ENCODE assay signal across 30 mouse cellular contexts in genomic region chr2:38725427-38725826, GRCm38 (mm10). TPM values are rescaled to one million over a fixed set of nuclear protein-coding genes. Genes with fewer than 3 reads are reported as not detected.
A peak's percentile ranks its signal among the peaks of the same experiment; 100 is the strongest.
DNase-seq lines count a peak whose midpoint lies in the region; ATAC-seq lines count a peak whose summit lies in the region.
"Had no signal": no experiment of that assay in that cellular context is flagged by ENCODE, and none has a peak within 500 bp of the region (broad histone marks: within the 10 kb centered on the region; RNA-seq: fewer than 3 reads in every experiment).

No protein-coding gene starts in this region.

- no peaks in the 10 kb centered on the region for H3K36me3 ChIP-seq in lung, embryonic 15.5 days
- no peaks in the 10 kb centered on the region for H3K36me3 ChIP-seq in limb, embryonic 13.5 days
- H3K36me3 ChIP-seq in midbrain, embryonic 15.5 days (replicated peaks): no peaks in the 10 kb centered on the region
- H3K36me3 ChIP-seq: embryonic facial prominence, embryonic 12.5 days; midbrain, embryonic 13.5 days had no signal

- no peak overlapping the region for H3K9ac ChIP-seq in lung, embryonic 15.5 days
- H3K9ac ChIP-seq in limb, embryonic 13.5 days: no peak overlapping the region
- no peak overlapping the region for H3K9ac ChIP-seq in midbrain, embryonic 15.5 days
- H3K9ac ChIP-seq: embryonic facial prominence, embryonic 12.5 days; forebrain, embryonic 13.5 days; midbrain, embryonic 13.5 days had no signal

- H3K4me1 ChIP-seq in lung, embryonic 15.5 days: 0 out of 2 replicates have a peak, but pooled peaks cover 12% of the 10 kb centered on the region
- H3K4me1 ChIP-seq in limb, embryonic 13.5 days: peaks cover 21% of the 10 kb centered on the region
- 0 out of 2 replicates have a peak, but pooled peaks cover 4% of the 10 kb centered on the region for H3K4me1 ChIP-seq in midbrain, embryonic 15.5 days

- no peak overlapping the region for H3K4me2 ChIP-seq in lung, embryonic 15.5 days
- H3K4me2 ChIP-seq in limb, embryonic 13.5 days (replicated peaks): no peak overlapping the region
- H3K4me2 ChIP-seq in midbrain, embryonic 15.5 days: no peak overlapping the region
- H3K4me2 ChIP-seq: embryonic facial prominence, embryonic 12.5 days; forebrain, embryonic 13.5 days; heart, embryonic 12.5 days; liver, embryonic 11.5 days; midbrain, embryonic 13.5 days had no signal

- no peak for ATAC-seq in lung, embryonic 15.5 days (ENCODE audit: borderline replicate concordance, extremely low read depth, low FRiP score, low TSS enrichment)
- no peak for ATAC-seq in limb, embryonic 13.5 days (ENCODE audit: low FRiP score, low read depth)
- no peak for ATAC-seq in monocyte, adult 5-6 weeks (replicated peaks; ENCODE audit: insufficient number of reproducible peaks, low FRiP score, low TSS enrichment, poor library complexity, severe bottlenecking)
- no peak for ATAC-seq in midbrain, embryonic 15.5 days (replicated peaks)
- ATAC-seq: forebrain, embryonic 13.5 days; hindbrain, embryonic 16.5 days; midbrain, embryonic 13.5 days; Patski had no signal

- intact Hi-C loops in heart, postnatal 10 days (cut with DNase I): no loop called here

- H3K4me3 ChIP-seq in lung, embryonic 15.5 days: no peak overlapping the region
- no peak overlapping the region for H3K4me3 ChIP-seq in limb, embryonic 13.5 days
- H3K4me3 ChIP-seq in midbrain, embryonic 15.5 days: no peak overlapping the region
- H3K4me3 ChIP-seq: embryonic facial prominence, embryonic 12.5 days; erythroblast, embryonic 14.5 days; forebrain, embryonic 13.5 days; heart, embryonic 12.5 days; midbrain, embryonic 13.5 days had no signal

- H3K9me3 ChIP-seq in lung, embryonic 15.5 days: no peaks in the 10 kb centered on the region
- no peaks in the 10 kb centered on the region for H3K9me3 ChIP-seq in limb, embryonic 13.5 days
- H3K9me3 ChIP-seq in midbrain, embryonic 15.5 days: no peaks in the 10 kb centered on the region
- H3K9me3 ChIP-seq: embryonic facial prominence, embryonic 12.5 days; forebrain, embryonic 13.5 days; heart, embryonic 12.5 days; midbrain, embryonic 13.5 days had no signal

- H3K27ac ChIP-seq in lung, embryonic 15.5 days: peak overlapping the region; percentile 45
- H3K27ac ChIP-seq in limb, embryonic 13.5 days: peak overlapping the region; percentile 58; the same call in 1 of the 2 replicates
- no peak overlapping the region for H3K27ac ChIP-seq in midbrain, embryonic 15.5 days
- H3K27ac ChIP-seq: embryonic facial prominence, embryonic 12.5 days; forebrain, embryonic 13.5 days; midbrain, embryonic 13.5 days had no signal

- DNase-seq in adrenal gland, adult (ENCODE audit: inconsistent age in 2 of 2, low spot score in 1 of 2): peak; percentile 12 to 33
- no peak for DNase-seq in adrenal gland, adult 2 months
- no peak for DNase-seq in lung, adult 18-20 months
- DNase-seq in heart, postnatal 10 days: no peak
- DNase-seq: adrenal gland, postnatal 25 days; cerebellum, adult 18-20 months; cerebellum, postnatal 36 days; kidney, adult 8-10 months; kidney, postnatal 14 days; lung, adult 2 months; right cerebral cortex, postnatal 14 days; spleen, adult 18-20 months; thymus, postnatal 14 days had no signal

- 52% methylated on average over 3 of the region's 3 CpGs for WGBS in lung, embryonic 15.5 days
- WGBS in limb, embryonic 13.5 days: 43% methylated on average over 3 of the region's 3 CpGs
- WGBS in midbrain, embryonic 15.5 days: 39% methylated on average over 3 of the region's 3 CpGs

- no peaks in the 10 kb centered on the region for H3K27me3 ChIP-seq in lung, embryonic 15.5 days
- H3K27me3 ChIP-seq in limb, embryonic 13.5 days: no peaks in the 10 kb centered on the region
- H3K27me3 ChIP-seq in midbrain, embryonic 15.5 days (replicated peaks): no peaks in the 10 kb centered on the region
- H3K27me3 ChIP-seq: embryonic facial prominence, embryonic 12.5 days; forebrain, embryonic 13.5 days; heart, embryonic 12.5 days; midbrain, embryonic 13.5 days; Patski had no signal

RNA-seq across cellular contexts. Expression of gene Nr5a1, which starts 11.1 kb away (rescaled TPM):
- total RNA-seq in adrenal gland, adult 2 months (2021): 100 to 1,000 TPM; 302 to 765 TPM
- polyA plus RNA-seq in adrenal gland, adult 2 months (2012; rRNA removed): 836 and 1,436 TPM in 2 replicates
- 0.16 and 0.33 TPM in 2 replicates for polyA plus RNA-seq in lung, embryonic 15.5 days (2015; fragmentation: Nextera tagmentation; extraction: Ambion mirVana)
- 0.13 TPM in 1 of 2 replicates, not detected in the other for polyA plus RNA-seq in limb, embryonic 13.5 days (2015; fragmentation: Nextera tagmentation; extraction: Ambion mirVana)
- total RNA-seq in heart, postnatal 10 days (2021): under 1 TPM; 0.12 to 0.15 TPM
- not detected in 3 replicates for total RNA-seq in monocyte, adult 5-6 weeks (2017)
- polyA plus RNA-seq in midbrain, embryonic 15.5 days (2015; fragmentation: Nextera tagmentation; extraction: Ambion mirVana): 0.58 and 1.0 TPM in 2 replicates
- total RNA-seq: gastrocnemius, adult 18-20 months; heart, postnatal 25 days; left cerebral cortex, postnatal 25 days; megakaryocyte progenitor cell, adult 5-6 weeks; neutrophil, adult 5-6 weeks had no signal
- polyA plus RNA-seq: erythroblast, embryonic 14.5 days; heart, embryonic 12.5 days; hindbrain, embryonic 16.5 days; Patski had no signal

Comparison
In these comparisons a context has a peak if more than half of its experiments do, and no peak if none do; other contexts are left out.
1. DNase-seq: peak in adrenal gland, adult (2 of 2); none in adrenal gland, adult 2 months (single experiment), lung, adult 18-20 months (0 of 2) and heart, postnatal 10 days (0 of 2).
2. RNA of gene Nr5a1, which starts 11.1 kb away (polyA plus RNA-seq): 836 to 1,436 TPM in adrenal gland, adult 2 months; 0.58 to 1.0 TPM in midbrain, embryonic 15.5 days, 0.16 to 0.33 TPM in lung, embryonic 15.5 days and 0.13 TPM in limb, embryonic 13.5 days; every median in the first group is over 100 times any median in the second.